Mouse (Mus musculus) stomach, embryonic 16.5 days (tissue): ENCODE results near the gene Npy4r. TPM values are rescaled to one million over a fixed set of nuclear protein-coding genes. Genes with fewer than 3 reads are reported as not detected.

ENCODE experiments used
- ATAC-seq: fragments of 200-750 bp; cut with Nextera tagmentation; 2 replicates; pipeline ENCODE4 v1.8.0; 2017; ENCODE audit warnings: moderate number of reproducible peaks, moderate TSS enrichment; ENCODE audit not compliant: insufficient read depth, low FRiP score
- H3K27ac ChIP-seq: fragments of 300-500 bp; sonication (generic); 2 replicates; pipeline ENCODE4 v1.5.1; 2014; ENCODE audit warnings: low read length
- H3K27me3 ChIP-seq: fragments of 300-500 bp; sonication (generic); 2 replicates; pipeline ENCODE4 v1.6.1; 2014; ENCODE audit warnings: low read length, control low read depth, mixed read lengths; ENCODE audit not compliant: control insufficient read depth, insufficient read depth
- H3K36me3 ChIP-seq: fragments of 300-500 bp; sonication (generic); 2 replicates; pipeline ENCODE4 v1.6.1; 2014; ENCODE audit warnings: low read length; ENCODE audit not compliant: control insufficient read depth, insufficient read depth
- H3K4me1 ChIP-seq: fragments of 300-500 bp; sonication (generic); 2 replicates; pipeline ENCODE4 v1.6.1; 2014; ENCODE audit warnings: low read length, control low read depth, mixed read lengths; ENCODE audit not compliant: control insufficient read depth, insufficient read depth
- H3K4me2 ChIP-seq: fragments of 300-500 bp; sonication (generic); 2 replicates; pipeline ENCODE4 v1.6.1; 2014; ENCODE audit warnings: low read depth, low read length, mixed read lengths
- H3K4me3 ChIP-seq: fragments of 300-500 bp; sonication (generic); replicated peaks from 2 replicates; pipeline ENCODE4 v1.5.1; 2014; ENCODE audit warnings: mild to moderate bottlenecking, low read length
- H3K9ac ChIP-seq: fragments of 300-500 bp; sonication (generic); 2 replicates; pipeline ENCODE4 v1.6.1; 2014; ENCODE audit warnings: low read length
- H3K9me3 ChIP-seq: fragments of 300-500 bp; sonication (generic); replicated peaks from 2 replicates; pipeline ENCODE4 v1.6.1; 2016; ENCODE audit warnings: low read length, control low read depth; ENCODE audit not compliant: control insufficient read depth
- WGBS: fragments of 180-500 bp; shearing (Covaris S2); extraction: QIAGEN DNeasy Blood & Tissue Kit; methylation state at CpG from one replicate; pipeline ENCODE4 v1.1.7; 2014; 5-methylcytosine and 5-hydroxymethylcytosine counted together
- polyA plus RNA-seq: library from polyadenylated mRNA; unstranded; fragments of >200 nt; fragmentation: Nextera tagmentation; extraction: Ambion mirVana; gene quantifications from 2 replicates; pipeline ENCODE4 v1.2.1, GENCODE M21; 2015

Npy4r gene
- polyA plus RNA-seq, 1 experiment from 2014 or later, result 0.46 TPM

DNA sequence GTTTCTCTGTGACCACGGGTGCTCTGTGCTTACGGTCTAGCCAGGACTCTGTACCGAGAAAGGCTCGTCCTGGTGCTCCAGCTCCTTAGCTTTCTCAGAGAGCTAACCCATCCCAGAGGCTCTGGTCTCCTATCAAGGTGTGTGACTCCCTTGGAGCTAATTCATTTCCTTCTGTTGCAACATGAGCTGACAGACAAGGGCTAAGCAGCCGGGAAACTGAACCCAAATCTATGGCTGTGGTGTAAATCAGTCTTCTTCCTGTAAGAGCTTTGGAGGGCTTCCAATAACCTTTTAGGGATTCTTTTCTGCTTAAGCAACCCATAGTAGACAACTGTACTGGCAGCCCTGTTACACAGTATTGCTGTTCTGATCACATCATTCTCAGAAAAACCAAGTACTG lies 49.7 kb downstream of the Npy4r start, which contains the start of gene A630023A22Rik:
Gene A630023A22Rik, minus strand, starts transcription at position 154 of the 400 bp plus-strand sequence.
- ATAC-seq, result no peak
- WGBS, result 52% methylated on average over 5 of the region's 5 CpGs
- H3K27ac ChIP-seq, result 0 out of 2 replicates have a peak within 1 kb of the TSS, but pooled peaks have one; percentile 8

DNA sequence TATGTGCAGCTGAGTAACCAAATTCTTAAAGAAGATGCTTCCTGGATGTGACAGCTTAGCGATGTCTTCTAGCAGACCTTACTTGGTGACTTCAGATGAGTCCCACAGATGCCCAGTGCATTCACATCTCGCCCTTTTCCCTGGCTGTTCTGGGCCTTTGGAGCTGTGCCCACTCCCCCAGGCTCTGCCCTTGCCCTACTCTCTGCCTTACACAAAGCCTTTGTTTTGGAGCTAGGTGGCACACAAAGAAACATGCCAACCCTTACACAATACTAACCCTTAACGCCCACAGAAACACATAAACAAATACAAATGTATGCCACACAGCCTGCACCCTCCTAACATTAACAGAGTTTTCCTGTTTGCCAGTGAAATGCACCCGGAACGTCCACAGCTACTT lies 56.1 kb downstream of the Npy4r start:
- Histone ChIP-seq H3K36me3 (no peaks in the 10 kb centered on the region), H3K4me1 (no peaks in the 10 kb centered on the region), H3K9ac (no peak overlapping the region), H3K4me2 (no peak overlapping the region), H3K4me3 (no peak overlapping the region), H3K27me3 (no peaks in the 10 kb centered on the region), H3K9me3 (no peaks in the 10 kb centered on the region), H3K27ac (no peak overlapping the region)
- ATAC-seq, result no peak
- WGBS, result 71% methylated on average over 5 of the region's 5 CpGs

More for the DNA sequence above, 49.7 kb downstream of the Npy4r start, which contains the start of gene A630023A22Rik:
- Histone ChIP-seq H3K9ac (no peak within 1 kb of the TSS), H3K4me2 (no peak within 1 kb of the TSS), H3K4me1 (peaks cover 12% of the 10 kb centered on the region; the same call in 1 of the 2 replicates), H3K4me3 (no peak within 1 kb of the TSS), H3K27me3 (no peaks in the 10 kb centered on the region), H3K9me3 (no peaks in the 10 kb centered on the region), H3K36me3 (no peaks in the 10 kb centered on the region)

Other genes starting within 250 kb of the Npy4r start
- 5.3 and 6.3 TPM in 2 replicates for gene Gdf10, start 228.9 kb downstream of the Npy4r start, polyA plus RNA-seq
- 0.48 and 0.50 TPM in 2 replicates for gene Gdf2, start 211.4 kb downstream of the Npy4r start, polyA plus RNA-seq
- not detected in 2 replicates for gene Rbp3, start 198.5 kb downstream of the Npy4r start, polyA plus RNA-seq
- gene Zfp488, start 173.7 kb downstream of the Npy4r start, polyA plus RNA-seq, result 0.06 TPM in 2 replicates
- gene Gm30083, start 137.3 kb downstream of the Npy4r start, polyA plus RNA-seq, result not detected in 2 replicates
- gene Gm5460, start 135.7 kb downstream of the Npy4r start, polyA plus RNA-seq, result not detected in 2 replicates
- gene Antxrl, start 99.8 kb downstream of the Npy4r start, polyA plus RNA-seq, result not detected in 2 replicates
- 56.1 and 63.4 TPM in 2 replicates for gene Anxa8, start 66.5 kb downstream of the Npy4r start, polyA plus RNA-seq
- gene A630023A22Rik, start 49.7 kb downstream of the Npy4r start, polyA plus RNA-seq, result 0.43 and 0.76 TPM in 2 replicates
- 0.29 and 0.31 TPM in 2 replicates for gene Gprin2, start 49.2 kb upstream of the Npy4r start, polyA plus RNA-seq
- 1.4 and 1.6 TPM in 2 replicates for gene Syt15, start 67.1 kb upstream of the Npy4r start, polyA plus RNA-seq
- gene Shld2, start 158.0 kb upstream of the Npy4r start, polyA plus RNA-seq, result 5.6 and 6.1 TPM in 2 replicates
- 62.5 and 64.0 TPM in 2 replicates for gene Glud1, start 158.2 kb upstream of the Npy4r start, polyA plus RNA-seq
- 23.6 and 47.2 TPM in 2 replicates for gene Fam25c, start 202.9 kb upstream of the Npy4r start, polyA plus RNA-seq
- 31.3 and 35.0 TPM in 2 replicates for gene Sncg, start 222.3 kb upstream of the Npy4r start, polyA plus RNA-seq
- gene Mmrn2, start 223.0 kb upstream of the Npy4r start, polyA plus RNA-seq, result 8.5 and 9.1 TPM in 2 replicates